Mouse (Mus musculus): ENCODE measurements around the gene Colq. TPM values are rescaled to one million over a fixed set of nuclear protein-coding genes. Genes with fewer than 3 reads are reported as not detected.

Colq gene
- 0.29 and 0.48 TPM in 2 replicates for polyA plus RNA-seq (2015; fragmentation: Nextera tagmentation; extraction: Ambion mirVana)

DNA sequence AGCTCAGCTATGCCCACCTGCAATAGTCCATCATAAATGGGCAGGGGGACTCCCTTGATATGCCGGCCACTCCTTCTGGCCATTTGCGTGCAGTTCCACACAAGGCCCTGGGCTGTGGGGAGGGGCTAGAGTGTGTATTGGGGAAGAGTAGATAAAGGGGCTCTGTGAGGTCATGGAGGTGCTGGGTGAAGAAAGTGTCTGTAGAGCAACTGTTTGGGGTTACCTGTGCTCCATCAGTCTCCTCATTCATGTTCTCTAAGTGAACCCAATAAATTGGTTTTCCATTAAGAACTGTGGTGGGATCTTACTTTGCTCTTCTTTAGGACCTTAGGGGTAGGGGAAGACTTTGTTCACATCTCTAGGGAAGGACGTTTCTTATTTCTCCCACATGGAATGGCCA is at the start of gene Colq:
Gene Colq (minus strand): TSS at position 101 of the 400 bp plus-strand sequence.
- no peak within 1 kb of the TSS for H3K9ac ChIP-seq (ENCODE audit: low read depth, low read length)
- no peaks in the 10 kb centered on the region for H3K36me3 ChIP-seq (ENCODE audit: control insufficient read depth, insufficient read depth)
- H3K27ac ChIP-seq (ENCODE audit: low read length) = no peak within 1 kb of the TSS
- no peak for ATAC-seq (ENCODE audit: low read depth)
- WGBS (ENCODE audit: insufficient replicate concordance) = 69% methylated on average over 3 of the region's 3 CpGs
- H3K9me3 ChIP-seq (replicated peaks; ENCODE audit: control insufficient read depth, low read length) = no peaks in the 10 kb centered on the region
- H3K4me1 ChIP-seq (ENCODE audit: control insufficient read depth, low read depth, low read length) = no peaks in the 10 kb centered on the region
- H3K4me2 ChIP-seq (ENCODE audit: low read depth, low read length) = no peak within 1 kb of the TSS
- no peaks in the 10 kb centered on the region for H3K27me3 ChIP-seq (ENCODE audit: control insufficient read depth, insufficient read depth, low read depth, low read length)
- no peak within 1 kb of the TSS for H3K4me3 ChIP-seq (ENCODE audit: low read depth, low read length)

DNA sequence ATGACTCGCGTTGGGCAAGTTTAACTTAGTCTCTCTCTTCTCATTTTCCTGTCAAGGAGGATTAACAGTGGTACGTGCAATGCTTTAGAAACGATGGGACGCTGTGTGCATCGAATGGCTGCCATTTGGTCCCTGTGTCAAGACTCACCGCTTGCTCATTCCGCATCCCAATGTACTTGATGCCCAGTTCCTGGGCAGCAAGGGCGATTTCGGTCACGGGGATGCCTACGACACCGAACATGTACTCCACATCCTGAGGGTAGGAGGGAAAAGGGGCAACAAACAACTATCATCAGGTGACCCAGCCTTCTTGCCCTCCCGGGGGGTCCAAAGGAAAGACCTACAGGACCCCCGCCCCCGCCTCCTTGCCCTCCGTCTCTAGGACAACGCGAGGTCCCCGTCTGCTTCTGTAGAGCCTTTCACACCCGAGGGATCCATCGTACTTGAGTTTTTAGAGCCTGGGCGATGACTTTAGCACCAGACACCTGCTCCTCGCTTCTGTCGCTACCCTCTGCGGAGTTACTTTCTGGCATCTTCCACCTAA is 49.3 kb upstream of the Colq start, which contains the start of gene Gm49387:
Gene Gm49387 (minus strand): TSS at position 533 of the 544 bp plus-strand sequence.
- Histone ChIP-seq H3K36me3 (ENCODE audit: control insufficient read depth, insufficient read depth) (no peaks in the 10 kb centered on the region), H3K27ac (ENCODE audit: low read length) (peak within 1 kb of the TSS; percentile 90), H3K4me3 (ENCODE audit: low read depth, low read length) (peak within 1 kb of the TSS; percentile 82), H3K27me3 (ENCODE audit: control insufficient read depth, insufficient read depth, low read depth, low read length) (no peaks in the 10 kb centered on the region), H3K4me2 (ENCODE audit: low read depth, low read length) (peak within 1 kb of the TSS; percentile 87), H3K4me1 (ENCODE audit: control insufficient read depth, low read depth, low read length) (peaks cover 13% of the 10 kb centered on the region), H3K9me3 (replicated peaks; ENCODE audit: control insufficient read depth, low read length) (no peaks in the 10 kb centered on the region), H3K9ac (ENCODE audit: low read depth, low read length) (peak within 1 kb of the TSS; percentile 82)
- peak; percentile 1; the same call in 1 of the 2 replicates for ATAC-seq (ENCODE audit: low read depth)
- 4% methylated on average over 26 of the region's 26 CpGs for WGBS (ENCODE audit: insufficient replicate concordance)

DNA sequence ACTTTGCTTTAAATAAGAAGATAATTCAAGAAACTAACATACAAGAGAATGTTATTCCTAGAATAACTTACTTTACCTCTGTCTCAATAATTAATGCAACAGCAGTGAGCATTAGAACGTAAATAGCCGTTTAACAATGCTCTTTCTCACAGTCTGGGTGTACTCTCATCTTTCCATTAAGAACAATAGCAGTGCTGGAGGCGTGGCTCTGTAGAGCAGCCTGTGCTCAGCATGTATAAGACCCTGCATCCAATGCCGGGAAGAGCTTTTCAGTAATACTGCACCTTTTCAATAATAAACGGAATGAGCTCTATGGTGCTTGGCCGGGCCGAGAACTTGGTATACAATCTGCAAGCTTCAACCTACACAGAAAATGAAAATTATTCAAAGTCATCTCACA is 39.5 kb upstream of the Colq start:
- no peaks in the 10 kb centered on the region for H3K9me3 ChIP-seq (replicated peaks; ENCODE audit: control insufficient read depth, low read length)
- H3K36me3 ChIP-seq (ENCODE audit: control insufficient read depth, insufficient read depth) = no peaks in the 10 kb centered on the region
- H3K4me1 ChIP-seq (ENCODE audit: control insufficient read depth, low read depth, low read length) = no peaks in the 10 kb centered on the region
- H3K27ac ChIP-seq (ENCODE audit: low read length) = no peak overlapping the region
- no peaks in the 10 kb centered on the region for H3K27me3 ChIP-seq (ENCODE audit: control insufficient read depth, insufficient read depth, low read depth, low read length)
- no peak for ATAC-seq (ENCODE audit: low read depth)
- H3K4me2 ChIP-seq (ENCODE audit: low read depth, low read length) = no peak overlapping the region
- H3K9ac ChIP-seq (ENCODE audit: low read depth, low read length) = no peak overlapping the region
- 76% methylated on average over 7 of the region's 7 CpGs for WGBS (ENCODE audit: insufficient replicate concordance)
- H3K4me3 ChIP-seq (ENCODE audit: low read depth, low read length) = no peak overlapping the region

DNA sequence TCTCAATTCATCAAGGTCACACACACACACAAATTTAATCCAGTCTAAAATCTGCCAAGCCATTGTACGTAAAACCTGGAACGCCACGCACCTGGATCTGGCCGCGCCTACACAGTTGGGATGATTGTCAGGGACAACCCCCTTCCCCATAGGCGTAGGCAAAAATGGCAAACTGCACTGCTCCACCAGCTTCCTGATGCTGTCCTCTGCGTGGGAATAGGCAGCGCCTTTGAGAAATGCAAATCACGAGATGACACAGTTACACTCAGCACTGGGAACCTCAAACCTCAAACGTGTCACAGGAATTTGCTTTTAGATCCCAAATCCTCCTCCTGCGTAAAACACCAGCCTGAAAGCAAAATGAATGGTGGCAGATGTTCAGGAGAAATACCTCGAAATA is 31.6 kb upstream of the Colq start:
- Histone ChIP-seq H3K9ac (ENCODE audit: low read depth, low read length) (no peak overlapping the region), H3K4me2 (ENCODE audit: low read depth, low read length) (no peak overlapping the region), H3K9me3 (replicated peaks; ENCODE audit: control insufficient read depth, low read length) (no peaks in the 10 kb centered on the region), H3K27ac (ENCODE audit: low read length) (no peak overlapping the region), H3K4me1 (ENCODE audit: control insufficient read depth, low read depth, low read length) (no peaks in the 10 kb centered on the region), H3K36me3 (ENCODE audit: control insufficient read depth, insufficient read depth) (no peaks in the 10 kb centered on the region), H3K27me3 (ENCODE audit: control insufficient read depth, insufficient read depth, low read depth, low read length) (no peaks in the 10 kb centered on the region), H3K4me3 (ENCODE audit: low read depth, low read length) (no peak overlapping the region)
- no peak for ATAC-seq (ENCODE audit: low read depth)
- WGBS (ENCODE audit: insufficient replicate concordance) = 73% methylated on average over 12 of the region's 12 CpGs

DNA sequence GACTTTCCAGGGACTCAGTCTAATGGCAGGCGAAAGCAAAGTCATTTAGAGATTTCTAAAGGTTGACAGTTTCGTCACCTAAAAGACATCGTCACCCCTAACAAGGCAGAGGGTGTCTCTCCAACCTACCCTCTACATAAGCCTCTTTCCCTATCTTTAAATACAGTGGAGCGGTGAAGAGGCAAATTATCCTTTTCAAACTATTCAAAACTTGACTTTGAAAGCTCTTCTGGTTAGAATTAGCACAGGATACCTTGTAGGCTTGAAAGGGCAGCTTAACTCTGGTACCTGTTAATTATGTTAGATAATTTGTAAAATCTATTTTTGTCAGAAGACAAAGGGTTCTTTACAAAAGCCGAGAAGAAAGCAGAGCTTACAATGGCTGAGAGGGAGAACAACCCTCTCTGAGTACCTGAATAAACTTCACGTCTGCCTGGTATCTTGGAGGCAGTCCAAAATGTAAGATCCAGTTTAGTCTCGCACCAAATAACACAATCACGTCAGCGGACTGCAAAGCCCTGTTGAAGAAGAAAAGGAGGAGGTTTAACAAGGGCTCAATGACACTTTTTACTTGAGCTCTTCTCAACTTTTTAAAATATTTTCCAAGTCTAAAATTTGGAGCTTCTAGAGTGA is 29.6 kb upstream of the Colq start:
- Histone ChIP-seq H3K9ac (ENCODE audit: low read depth, low read length) (no peak overlapping the region), H3K36me3 (ENCODE audit: control insufficient read depth, insufficient read depth) (no peaks in the 10 kb centered on the region), H3K9me3 (replicated peaks; ENCODE audit: control insufficient read depth, low read length) (no peaks in the 10 kb centered on the region), H3K27me3 (ENCODE audit: control insufficient read depth, insufficient read depth, low read depth, low read length) (no peaks in the 10 kb centered on the region), H3K4me1 (ENCODE audit: control insufficient read depth, low read depth, low read length) (no peaks in the 10 kb centered on the region), H3K27ac (ENCODE audit: low read length) (no peak overlapping the region), H3K4me3 (ENCODE audit: low read depth, low read length) (no peak overlapping the region), H3K4me2 (ENCODE audit: low read depth, low read length) (no peak overlapping the region)
- WGBS (ENCODE audit: insufficient replicate concordance) = 77% methylated on average over 9 of the region's 9 CpGs
- no peak for ATAC-seq (ENCODE audit: low read depth)

DNA sequence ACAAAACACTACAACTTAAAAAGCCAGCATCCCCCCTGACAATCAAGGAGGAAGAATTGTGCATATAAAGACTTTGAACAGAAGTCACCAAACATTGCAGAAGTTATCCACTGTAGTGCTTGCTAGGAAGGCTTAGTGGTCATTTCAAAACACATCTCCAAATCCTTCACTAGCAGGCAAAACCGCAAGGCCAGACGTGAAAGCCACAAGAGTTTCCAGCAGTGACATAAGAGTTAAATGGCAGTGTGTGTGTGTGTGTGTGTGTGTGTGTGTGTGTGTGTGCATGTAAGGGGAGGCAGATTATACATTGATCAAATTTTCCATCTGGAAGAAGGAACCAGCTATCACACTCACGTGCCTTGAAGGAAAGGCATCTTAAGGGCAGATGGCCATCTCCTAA is 26.9 kb upstream of the Colq start:
- H3K4me3 ChIP-seq (ENCODE audit: low read depth, low read length) = no peak overlapping the region
- WGBS (ENCODE audit: insufficient replicate concordance) = 47% methylated on average over 3 of the region's 3 CpGs
- no peaks in the 10 kb centered on the region for H3K27me3 ChIP-seq (ENCODE audit: control insufficient read depth, insufficient read depth, low read depth, low read length)
- no peak overlapping the region for H3K9ac ChIP-seq (ENCODE audit: low read depth, low read length)
- H3K4me2 ChIP-seq (ENCODE audit: low read depth, low read length) = no peak overlapping the region
- H3K36me3 ChIP-seq (ENCODE audit: control insufficient read depth, insufficient read depth) = peaks cover under 1% of the 10 kb centered on the region; the same call in 1 of the 2 replicates
- no peaks in the 10 kb centered on the region for H3K4me1 ChIP-seq (ENCODE audit: control insufficient read depth, low read depth, low read length)
- no peak for ATAC-seq (ENCODE audit: low read depth)
- H3K9me3 ChIP-seq (replicated peaks; ENCODE audit: control insufficient read depth, low read length) = no peaks in the 10 kb centered on the region
- H3K27ac ChIP-seq (ENCODE audit: low read length) = no peak overlapping the region

DNA sequence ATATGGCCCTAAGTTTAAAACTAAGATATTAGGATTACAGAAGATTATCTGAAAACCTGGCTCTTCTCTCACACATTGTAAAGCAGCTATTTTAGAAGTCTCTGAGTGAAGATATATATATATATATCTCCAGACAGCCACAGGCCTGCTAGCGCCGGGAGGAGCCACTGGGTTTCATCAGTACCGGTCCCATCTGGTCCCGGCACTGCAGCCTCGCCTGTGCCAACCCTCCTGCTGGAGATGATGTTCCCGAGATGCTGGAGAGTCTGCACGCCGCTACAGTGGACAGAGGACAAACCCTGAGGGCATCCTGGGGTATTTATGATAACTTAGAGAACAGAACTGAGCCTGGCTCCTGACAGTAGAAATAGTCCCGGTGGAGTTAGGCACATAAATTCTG is 26.1 kb upstream of the Colq start:
- H3K4me2 ChIP-seq (ENCODE audit: low read depth, low read length) = no peak overlapping the region
- peaks cover 5% of the 10 kb centered on the region; the same call in 1 of the 2 replicates for H3K36me3 ChIP-seq (ENCODE audit: control insufficient read depth, insufficient read depth)
- ATAC-seq (ENCODE audit: low read depth) = no peak
- no peaks in the 10 kb centered on the region for H3K27me3 ChIP-seq (ENCODE audit: control insufficient read depth, insufficient read depth, low read depth, low read length)
- H3K27ac ChIP-seq (ENCODE audit: low read length) = no peak overlapping the region
- H3K9ac ChIP-seq (ENCODE audit: low read depth, low read length) = no peak overlapping the region
- H3K4me3 ChIP-seq (ENCODE audit: low read depth, low read length) = no peak overlapping the region
- WGBS (ENCODE audit: insufficient replicate concordance) = 76% methylated on average over 9 of the region's 9 CpGs
- no peaks in the 10 kb centered on the region for H3K9me3 ChIP-seq (replicated peaks; ENCODE audit: control insufficient read depth, low read length)
- no peaks in the 10 kb centered on the region for H3K4me1 ChIP-seq (ENCODE audit: control insufficient read depth, low read depth, low read length)

DNA sequence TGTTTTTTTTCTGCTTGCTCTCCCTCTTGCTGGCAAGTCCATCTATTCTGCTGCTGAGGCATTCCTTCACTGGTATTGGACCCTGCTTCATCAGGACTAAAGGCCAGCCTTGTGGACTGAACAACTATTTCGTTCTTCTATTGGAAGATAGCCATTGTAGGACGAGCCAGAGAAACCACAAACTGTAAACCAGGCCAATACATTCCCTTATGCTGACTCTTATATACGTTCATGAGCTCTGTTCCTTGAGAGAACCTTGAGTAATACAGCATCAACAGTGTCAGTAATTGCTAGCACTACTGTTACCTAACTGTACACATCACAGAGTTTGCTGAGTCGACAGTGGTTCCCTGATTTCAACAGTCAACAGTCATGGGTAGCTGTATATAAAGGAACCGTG is 22.5 kb upstream of the Colq start:
- Histone ChIP-seq H3K9ac (ENCODE audit: low read depth, low read length) (no peak overlapping the region), H3K9me3 (replicated peaks; ENCODE audit: control insufficient read depth, low read length) (no peaks in the 10 kb centered on the region), H3K27me3 (ENCODE audit: control insufficient read depth, insufficient read depth, low read depth, low read length) (no peaks in the 10 kb centered on the region), H3K4me3 (ENCODE audit: low read depth, low read length) (no peak overlapping the region), H3K36me3 (ENCODE audit: control insufficient read depth, insufficient read depth) (peaks cover 5% of the 10 kb centered on the region; the same call in 1 of the 2 replicates), H3K4me2 (ENCODE audit: low read depth, low read length) (no peak overlapping the region), H3K4me1 (ENCODE audit: control insufficient read depth, low read depth, low read length) (no peaks in the 10 kb centered on the region), H3K27ac (ENCODE audit: low read length) (no peak overlapping the region)
- 57% methylated on average over 5 of the region's 5 CpGs for WGBS (ENCODE audit: insufficient replicate concordance)
- ATAC-seq (ENCODE audit: low read depth) = no peak

DNA sequence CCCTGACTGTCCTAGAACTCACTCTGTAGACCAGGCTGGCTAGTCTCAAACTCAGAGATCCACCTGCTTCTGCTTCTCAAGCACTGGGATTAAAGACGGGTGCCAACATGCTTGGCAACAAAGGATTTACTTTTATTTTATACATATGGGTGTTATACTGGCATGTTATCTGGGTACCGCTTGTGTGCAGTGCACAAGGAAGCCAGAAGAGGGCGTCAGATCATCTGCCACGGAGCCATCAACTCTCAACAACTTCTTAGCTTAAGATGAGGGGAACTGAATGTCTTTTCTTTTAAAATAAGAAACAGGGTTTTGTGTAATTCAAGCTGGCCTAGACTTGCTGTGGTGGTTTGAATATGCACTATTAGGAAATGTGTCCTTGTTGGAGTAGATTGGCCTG is 20.8 kb upstream of the Colq start:
- Histone ChIP-seq H3K4me3 (ENCODE audit: low read depth, low read length) (no peak overlapping the region), H3K4me1 (ENCODE audit: control insufficient read depth, low read depth, low read length) (no peaks in the 10 kb centered on the region), H3K36me3 (ENCODE audit: control insufficient read depth, insufficient read depth) (peaks cover 5% of the 10 kb centered on the region; the same call in 1 of the 2 replicates), H3K27ac (ENCODE audit: low read length) (no peak overlapping the region), H3K9ac (ENCODE audit: low read depth, low read length) (no peak overlapping the region), H3K27me3 (ENCODE audit: control insufficient read depth, insufficient read depth, low read depth, low read length) (no peaks in the 10 kb centered on the region), H3K4me2 (ENCODE audit: low read depth, low read length) (no peak overlapping the region), H3K9me3 (replicated peaks; ENCODE audit: control insufficient read depth, low read length) (no peaks in the 10 kb centered on the region)
- no peak for ATAC-seq (ENCODE audit: low read depth)
- 59% methylated on average over 4 of the region's 4 CpGs for WGBS (ENCODE audit: insufficient replicate concordance)

Data from liver, embryonic 16.5 days (tissue).